Mouse (Mus musculus): ENCODE measurements around the gene Smim6. TPM values are rescaled to one million over a fixed set of nuclear protein-coding genes. Genes with fewer than 3 reads are reported as not detected.

Gene Smim6
- polyA plus RNA-seq, 1 experiment from 2014 or later, result 16.1 TPM

GRCm38 (mm10) chr11:115950719-115951118 is 38.9 kb downstream of the Smim6 start:
- Histone ChIP-seq H3K4me3 (replicated peaks; ENCODE audit: low read depth, low read length) (no peak overlapping the region), H3K9ac (ENCODE audit: low read depth, low read length) (no peak overlapping the region), H3K36me3 (ENCODE audit: insufficient read depth, low read length) (peaks cover 59% of the 10 kb centered on the region), H3K4me1 (replicated peaks; ENCODE audit: insufficient read depth, low read length) (no peaks in the 10 kb centered on the region), H3K27me3 (ENCODE audit: insufficient read depth, low read length) (no peaks in the 10 kb centered on the region), H3K4me2 (ENCODE audit: low read length) (no peak overlapping the region), H3K9me3 (replicated peaks; ENCODE audit: low read length) (no peaks in the 10 kb centered on the region), H3K27ac (no peak overlapping the region)
- ATAC-seq (replicated peaks; ENCODE audit: low FRiP score, low read depth), result no peak
- no peak for DNase-seq (ENCODE audit: low spot score)
- WGBS, result 76% methylated on average over 2 of the region's 2 CpGs
- no peak for TF ChIP-seq CTCF (IDR thresholded peaks at IDR 0.05; ENCODE audit: low read depth)

- no peaks in the 10 kb centered on the region for H3K27me3 ChIP-seq (ENCODE audit: insufficient read depth, low read length)
- no peak overlapping the region for H3K4me2 ChIP-seq (ENCODE audit: low read length)
- H3K9me3 ChIP-seq (replicated peaks; ENCODE audit: low read length), result no peaks in the 10 kb centered on the region
- ATAC-seq (replicated peaks; ENCODE audit: low FRiP score, low read depth) (no peak; the same call in 1 of the 2 replicates), DNase-seq (ENCODE audit: low spot score) (no peak)
- H3K9ac ChIP-seq (ENCODE audit: low read depth, low read length), result no peak overlapping the region
- 88% methylated on average over 5 of the region's 5 CpGs for WGBS
- no peaks in the 10 kb centered on the region for H3K4me1 ChIP-seq (replicated peaks; ENCODE audit: insufficient read depth, low read length)
- TF ChIP-seq CTCF (IDR thresholded peaks at IDR 0.05; ENCODE audit: low read depth), result no peak
- peak overlapping the region; percentile 19 for H3K27ac ChIP-seq
- no peak overlapping the region for H3K4me3 ChIP-seq (replicated peaks; ENCODE audit: low read depth, low read length)
- H3K36me3 ChIP-seq (ENCODE audit: insufficient read depth, low read length), result peaks cover 53% of the 10 kb centered on the region
Measured at GRCm38 (mm10) chr11:115954712-115955111, 42.9 kb downstream of the Smim6 start.

GRCm38 (mm10) chr11:115955195-115955858 is 43.5 kb downstream of the Smim6 start:
- H3K9ac ChIP-seq (ENCODE audit: low read depth, low read length), result no peak overlapping the region
- TF ChIP-seq CTCF (IDR thresholded peaks at IDR 0.05; ENCODE audit: low read depth), result no peak
- peaks cover 58% of the 10 kb centered on the region for H3K36me3 ChIP-seq (ENCODE audit: insufficient read depth, low read length)
- no peak overlapping the region for H3K4me2 ChIP-seq (ENCODE audit: low read length)
- no peaks in the 10 kb centered on the region for H3K9me3 ChIP-seq (replicated peaks; ENCODE audit: low read length)
- no peak for DNase-seq (ENCODE audit: low spot score)
- no peaks in the 10 kb centered on the region for H3K4me1 ChIP-seq (replicated peaks; ENCODE audit: insufficient read depth, low read length)
- H3K27me3 ChIP-seq (ENCODE audit: insufficient read depth, low read length), result no peaks in the 10 kb centered on the region
- 66% methylated on average over 10 of the region's 10 CpGs for WGBS
- H3K4me3 ChIP-seq (replicated peaks; ENCODE audit: low read depth, low read length), result no peak overlapping the region
- ATAC-seq (replicated peaks; ENCODE audit: low FRiP score, low read depth), result no peak; the same call in 1 of the 2 replicates
- H3K27ac ChIP-seq, result peak overlapping the region; percentile 50; the same call in 1 of the 2 replicates

- no peak for ATAC-seq (replicated peaks; ENCODE audit: low FRiP score, low read depth)
- WGBS, result 55% methylated on average over 4 of the region's 4 CpGs
- Histone ChIP-seq H3K4me1 (replicated peaks; ENCODE audit: insufficient read depth, low read length) (no peaks in the 10 kb centered on the region), H3K9ac (ENCODE audit: low read depth, low read length) (no peak overlapping the region), H3K4me2 (ENCODE audit: low read length) (no peak overlapping the region), H3K4me3 (replicated peaks; ENCODE audit: low read depth, low read length) (no peak overlapping the region), H3K9me3 (replicated peaks; ENCODE audit: low read length) (no peaks in the 10 kb centered on the region), H3K27ac (no peak overlapping the region), H3K27me3 (ENCODE audit: insufficient read depth, low read length) (no peaks in the 10 kb centered on the region), H3K36me3 (ENCODE audit: insufficient read depth, low read length) (peaks cover 61% of the 10 kb centered on the region)
- TF ChIP-seq CTCF (IDR thresholded peaks at IDR 0.05; ENCODE audit: low read depth), result no peak
- DNase-seq (ENCODE audit: low spot score), result no peak
Measured at GRCm38 (mm10) chr11:115956453-115956852, 44.6 kb downstream of the Smim6 start.

GRCm38 (mm10) chr11:115957971-115958370 is 46.2 kb downstream of the Smim6 start:
- DNase-seq (ENCODE audit: low spot score) (no peak), ATAC-seq (replicated peaks; ENCODE audit: low FRiP score, low read depth) (no peak)
- WGBS, result 59% methylated on average over 7 of the region's 7 CpGs
- H3K4me1 ChIP-seq (replicated peaks; ENCODE audit: insufficient read depth, low read length), result no peaks in the 10 kb centered on the region
- H3K4me2 ChIP-seq (ENCODE audit: low read length), result no peak overlapping the region
- TF ChIP-seq CTCF (IDR thresholded peaks at IDR 0.05; ENCODE audit: low read depth), result no peak
- H3K9ac ChIP-seq (ENCODE audit: low read depth, low read length), result no peak overlapping the region
- no peaks in the 10 kb centered on the region for H3K27me3 ChIP-seq (ENCODE audit: insufficient read depth, low read length)
- H3K36me3 ChIP-seq (ENCODE audit: insufficient read depth, low read length), result peaks cover 63% of the 10 kb centered on the region
- no peak overlapping the region for H3K4me3 ChIP-seq (replicated peaks; ENCODE audit: low read depth, low read length)
- H3K9me3 ChIP-seq (replicated peaks; ENCODE audit: low read length), result no peaks in the 10 kb centered on the region
- H3K27ac ChIP-seq, result no peak overlapping the region

- Histone ChIP-seq H3K4me2 (ENCODE audit: low read length) (no peak overlapping the region), H3K4me3 (replicated peaks; ENCODE audit: low read depth, low read length) (no peak overlapping the region), H3K27ac (no peak overlapping the region), H3K9me3 (replicated peaks; ENCODE audit: low read length) (no peaks in the 10 kb centered on the region), H3K27me3 (ENCODE audit: insufficient read depth, low read length) (no peaks in the 10 kb centered on the region), H3K9ac (ENCODE audit: low read depth, low read length) (no peak overlapping the region), H3K36me3 (ENCODE audit: insufficient read depth, low read length) (peaks cover 72% of the 10 kb centered on the region), H3K4me1 (replicated peaks; ENCODE audit: insufficient read depth, low read length) (no peaks in the 10 kb centered on the region)
- DNase-seq (ENCODE audit: low spot score) (no peak), ATAC-seq (replicated peaks; ENCODE audit: low FRiP score, low read depth) (no peak)
- TF ChIP-seq CTCF (IDR thresholded peaks at IDR 0.05; ENCODE audit: low read depth), result no peak
- WGBS, result 96% methylated on average over 9 of the region's 9 CpGs
Measured at GRCm38 (mm10) chr11:115959018-115959417, 47.2 kb downstream of the Smim6 start.

Data from kidney, postnatal 0 days (tissue).